Mouse (Mus musculus) limb, embryonic 12.5 days (tissue): ENCODE results near the gene Idh3g. TPM values are rescaled to one million over a fixed set of nuclear protein-coding genes. Genes with fewer than 3 reads are reported as not detected.
"Not testable (repeated sequence)": the region's sequence is repeated elsewhere in the genome, so short reads cannot be mapped to it uniquely, and the experiment has no call there.

ENCODE experiments used
- ATAC-seq: fragments of 200-750 bp; cut with Nextera tagmentation; 2 replicates; pipeline ENCODE4 v1.8.0; 2017; ENCODE audit warnings: low read depth, moderate TSS enrichment; ENCODE audit not compliant: insufficient number of reproducible peaks, insufficient read depth, low FRiP score, low TSS enrichment
- H3K27ac ChIP-seq: fragments of 300-500 bp; sonication (generic); 2 replicates; pipeline ENCODE4 v1.5.1; 2016; ENCODE audit warnings: mild to moderate bottlenecking, moderate library complexity
- H3K27me3 ChIP-seq: fragments of 300-500 bp; sonication (generic); 2 replicates; pipeline ENCODE4 v1.6.1; 2016; ENCODE audit warnings: mild to moderate bottlenecking, moderate library complexity
- H3K36me3 ChIP-seq: fragments of 300-500 bp; sonication (generic); 2 replicates; pipeline ENCODE4 v1.6.1; 2016; ENCODE audit warnings: mild to moderate bottlenecking, moderate library complexity
- H3K4me1 ChIP-seq: fragments of 300-500 bp; sonication (generic); replicated peaks from 2 replicates; pipeline ENCODE4 v1.6.1; 2016
- H3K4me2 ChIP-seq: fragments of 300-500 bp; sonication (generic); 2 replicates; pipeline ENCODE4 v1.6.1; 2016; ENCODE audit warnings: mild to moderate bottlenecking, moderate library complexity
- H3K4me3 ChIP-seq: fragments of 300-500 bp; sonication (generic); replicated peaks from 2 replicates; pipeline ENCODE4 v1.5.1; 2016; ENCODE audit warnings: mild to moderate bottlenecking
- H3K9ac ChIP-seq: fragments of 300-500 bp; sonication (generic); replicated peaks from 2 replicates; pipeline ENCODE4 v1.6.1; 2016; ENCODE audit warnings: mild to moderate bottlenecking, moderate library complexity
- H3K9me3 ChIP-seq: fragments of 300-500 bp; sonication (generic); 2 replicates; pipeline ENCODE4 v1.6.1; 2016; ENCODE audit warnings: mild to moderate bottlenecking, moderate library complexity
- WGBS: fragments of 180-500 bp; shearing (Covaris S2); methylation state at CpG from one replicate; pipeline ENCODE4 v1.1.7; 2016; 5-methylcytosine and 5-hydroxymethylcytosine counted together
- polyA plus RNA-seq: library from polyadenylated mRNA; unstranded; fragments of >200 nt; fragmentation: Nextera tagmentation; extraction: Ambion mirVana; gene quantifications from 2 replicates; pipeline ENCODE4 v1.2.1, GENCODE M21; 2016

Idh3g gene
- polyA plus RNA-seq, 1 experiment from 2014 or later, result 168 TPM

GRCm38 (mm10) chrX:73748977-73749376 lies 37.7 kb downstream of the Idh3g start:
- Histone ChIP-seq H3K4me2 (no peak overlapping the region), H3K27ac (no peak overlapping the region), H3K36me3 (no peaks in the 10 kb centered on the region), H3K9me3 (no peaks in the 10 kb centered on the region), H3K27me3 (no peaks in the 10 kb centered on the region; the same call in 1 of the 2 replicates), H3K4me3 (no peak overlapping the region), H3K4me1 (no peaks in the 10 kb centered on the region), H3K9ac (no peak overlapping the region)
- ATAC-seq, result no peak
- 81% methylated on average over 1 of the region's 1 CpGs for WGBS

GRCm38 (mm10) chrX:73744774-73745481 lies 41.8 kb downstream of the Idh3g start:
- WGBS, result 76% methylated on average over 1 of the region's 1 CpGs
- Histone ChIP-seq H3K27ac (no peak overlapping the region), H3K4me3 (no peak overlapping the region), H3K4me2 (no peak overlapping the region), H3K9ac (no peak overlapping the region), H3K36me3 (no peaks in the 10 kb centered on the region), H3K4me1 (no peaks in the 10 kb centered on the region), H3K9me3 (no peaks in the 10 kb centered on the region), H3K27me3 (no peaks in the 10 kb centered on the region; the same call in 1 of the 2 replicates)
- ATAC-seq, result no peak

- H3K36me3 ChIP-seq, H3K9me3 ChIP-seq, ATAC-seq, H3K4me1 ChIP-seq, H3K4me2 ChIP-seq, H3K27ac ChIP-seq, H3K4me3 ChIP-seq, H3K9ac ChIP-seq: not testable (repeated sequence)
- peaks cover 12% of the 10 kb centered on the region for H3K27me3 ChIP-seq
- 93% methylated on average over 7 of the region's 7 CpGs for WGBS
Measured at GRCm38 (mm10) chrX:73739841-73740240, 46.9 kb downstream of the Idh3g start.

GRCm38 (mm10) chrX:73739151-73739550 lies 47.5 kb downstream of the Idh3g start:
- no peak for ATAC-seq
- 68% methylated on average over 5 of the region's 5 CpGs for WGBS
- H3K27me3 ChIP-seq, result peaks cover 12% of the 10 kb centered on the region

GRCm38 (mm10) chrX:73738155-73738554 lies 48.5 kb downstream of the Idh3g start:
- no peak for ATAC-seq
- Histone ChIP-seq H3K4me2 (no peak overlapping the region), H3K9ac (no peak overlapping the region), H3K4me1 (no peaks in the 10 kb centered on the region), H3K9me3 (no peaks in the 10 kb centered on the region), H3K4me3 (no peak overlapping the region), H3K27me3 (peaks cover 12% of the 10 kb centered on the region), H3K27ac (no peak overlapping the region), H3K36me3 (no peaks in the 10 kb centered on the region; the same call in 1 of the 2 replicates)
- 50% methylated on average over 1 of the region's 1 CpGs for WGBS

More at GRCm38 (mm10) chrX:73739151-73739550, 47.5 kb downstream of the Idh3g start:
- Histone ChIP-seq H3K9me3 (no peaks in the 10 kb centered on the region), H3K9ac (no peak overlapping the region), H3K4me2 (no peak overlapping the region), H3K4me1 (no peaks in the 10 kb centered on the region), H3K27ac (no peak overlapping the region), H3K36me3 (no peaks in the 10 kb centered on the region; the same call in 1 of the 2 replicates), H3K4me3 (no peak overlapping the region)

GRCm38 (mm10) chrX:73730908-73731307 lies 55.8 kb downstream of the Idh3g start:
- no peak for ATAC-seq
- Histone ChIP-seq H3K27ac (no peak overlapping the region), H3K4me3 (no peak overlapping the region), H3K36me3 (peaks cover 5% of the 10 kb centered on the region; the same call in 1 of the 2 replicates), H3K4me2 (no peak overlapping the region), H3K9ac (no peak overlapping the region), H3K4me1 (no peaks in the 10 kb centered on the region), H3K9me3 (no peaks in the 10 kb centered on the region), H3K27me3 (no peaks in the 10 kb centered on the region)
- 52% methylated on average over 1 of the region's 1 CpGs for WGBS

Other genes starting within 250 kb of the Idh3g start
- 45.7 and 51.6 TPM in 2 replicates for gene Dusp9, start 147.5 kb downstream of the Idh3g start, polyA plus RNA-seq
- 18.0 and 19.3 TPM in 2 replicates for gene Pnck, start 126.8 kb downstream of the Idh3g start, polyA plus RNA-seq
- 7.3 and 7.6 TPM in 2 replicates for gene Slc6a8, start 113.7 kb downstream of the Idh3g start, polyA plus RNA-seq
- gene Bcap31, start 70.7 kb downstream of the Idh3g start, polyA plus RNA-seq, result 154 and 167 TPM in 2 replicates
- gene Abcd1, start 70.3 kb downstream of the Idh3g start, polyA plus RNA-seq, result 12.5 and 13.2 TPM in 2 replicates
- 0.21 and 0.22 TPM in 2 replicates for gene Plxnb3, start 29.8 kb downstream of the Idh3g start, polyA plus RNA-seq
- gene Srpk3, start 12.5 kb downstream of the Idh3g start, polyA plus RNA-seq, result 9.6 and 12.9 TPM in 2 replicates
- 136 and 142 TPM in 2 replicates for gene Ssr4, start 131 bp upstream of the Idh3g start, polyA plus RNA-seq
- gene Pdzd4, start 38.1 kb upstream of the Idh3g start, polyA plus RNA-seq, result 0.87 and 1.4 TPM in 2 replicates
- gene Avpr2, start 105.2 kb upstream of the Idh3g start, polyA plus RNA-seq, result 0.14 and 0.25 TPM in 2 replicates
- 0.93 and 1.7 TPM in 2 replicates for gene L1cam, start 109.2 kb upstream of the Idh3g start, polyA plus RNA-seq
- gene Arhgap4, start 135.0 kb upstream of the Idh3g start, polyA plus RNA-seq, result 2.7 and 3.7 TPM in 2 replicates
- gene Naa10, start 135.0 kb upstream of the Idh3g start, polyA plus RNA-seq, result 158 and 159 TPM in 2 replicates
- 14.1 and 20.7 TPM in 2 replicates for gene Renbp, start 144.0 kb upstream of the Idh3g start, polyA plus RNA-seq
- gene Hcfc1, start 179.5 kb upstream of the Idh3g start, polyA plus RNA-seq, result 74.0 and 77.5 TPM in 2 replicates
- 66.5 and 69.3 TPM in 2 replicates for gene Irak1, start 237.0 kb upstream of the Idh3g start, polyA plus RNA-seq